Mouse (Mus musculus): ENCODE data around the gene Rubcn. TPM values are rescaled to one million over a fixed set of nuclear protein-coding genes. Genes with fewer than 3 reads are reported as not detected.

Gene Rubcn
- total RNA-seq, 2 experiments from 2014 or later, result 29.8 to 35.1 TPM

DNA sequence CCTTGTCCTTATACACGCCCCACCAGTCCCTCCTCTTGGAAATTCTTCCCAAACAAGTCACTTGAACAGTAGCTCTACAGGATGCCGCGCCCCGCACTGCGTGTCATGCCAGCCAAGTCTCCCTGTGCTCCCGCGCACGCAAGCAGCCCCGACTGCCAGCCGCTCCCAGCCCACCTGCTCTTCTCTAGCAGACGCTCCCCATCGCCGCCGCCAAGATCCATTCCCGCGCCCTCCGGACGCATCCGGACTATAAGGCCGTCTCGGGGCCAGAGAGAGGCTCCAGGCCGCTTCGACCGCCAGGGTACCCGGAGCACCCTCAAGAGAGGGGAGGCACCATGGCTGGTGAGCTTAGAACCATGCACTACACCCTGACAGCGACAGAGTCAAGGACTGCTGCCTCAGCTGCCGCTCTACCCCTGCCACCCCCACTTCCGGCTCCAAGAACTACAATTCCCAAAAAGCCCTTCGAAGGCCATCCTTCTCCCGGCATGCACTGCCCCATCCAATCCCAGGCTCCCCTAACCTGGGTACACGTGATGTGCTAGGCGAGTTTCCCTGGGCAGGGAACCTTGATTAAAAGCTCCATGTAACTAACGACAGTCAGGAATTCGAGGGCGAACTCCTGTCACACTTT is 9.5 kb downstream of the Rubcn start:
- DNase-seq, result peak; percentile 90

DNA sequence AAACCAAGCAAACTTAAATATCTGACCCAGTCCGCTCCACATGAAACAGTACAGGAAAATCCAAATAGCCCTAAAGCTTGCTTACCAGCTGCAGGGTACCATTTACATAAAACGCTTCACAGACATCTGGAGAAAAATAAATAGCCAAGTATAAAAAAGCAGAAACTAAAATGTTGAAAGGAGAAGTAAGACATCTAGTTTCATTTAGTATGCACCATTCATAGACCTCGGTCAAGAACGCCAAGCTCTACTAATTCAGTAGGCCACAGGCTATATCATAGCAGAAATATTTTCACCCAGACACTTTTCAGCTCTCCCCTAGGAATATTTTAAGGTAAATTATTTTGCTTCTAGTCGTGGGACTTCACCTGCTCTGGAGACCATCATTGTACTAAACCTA is 10.9 kb downstream of the Rubcn start:
- no peak for DNase-seq

DNA sequence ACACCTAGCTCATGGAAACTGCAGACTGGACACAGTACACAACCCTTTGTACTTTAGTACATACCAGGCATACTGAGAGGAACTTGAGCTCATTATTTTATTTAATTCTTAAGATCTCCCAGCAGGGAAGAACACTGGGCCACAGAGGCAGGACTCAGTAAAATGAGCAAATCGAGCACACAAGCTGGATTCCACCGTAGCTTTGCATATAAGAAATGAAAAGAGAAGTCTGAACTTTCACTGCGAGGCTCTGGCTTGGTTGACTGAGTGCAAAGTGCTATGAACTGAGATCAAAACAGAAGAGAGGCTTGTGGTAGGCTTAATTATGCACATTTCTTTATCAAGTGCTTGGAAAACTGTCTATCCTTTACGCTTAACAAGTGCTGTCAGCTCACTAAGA is 12.2 kb downstream of the Rubcn start:
- DNase-seq, result no peak

DNA sequence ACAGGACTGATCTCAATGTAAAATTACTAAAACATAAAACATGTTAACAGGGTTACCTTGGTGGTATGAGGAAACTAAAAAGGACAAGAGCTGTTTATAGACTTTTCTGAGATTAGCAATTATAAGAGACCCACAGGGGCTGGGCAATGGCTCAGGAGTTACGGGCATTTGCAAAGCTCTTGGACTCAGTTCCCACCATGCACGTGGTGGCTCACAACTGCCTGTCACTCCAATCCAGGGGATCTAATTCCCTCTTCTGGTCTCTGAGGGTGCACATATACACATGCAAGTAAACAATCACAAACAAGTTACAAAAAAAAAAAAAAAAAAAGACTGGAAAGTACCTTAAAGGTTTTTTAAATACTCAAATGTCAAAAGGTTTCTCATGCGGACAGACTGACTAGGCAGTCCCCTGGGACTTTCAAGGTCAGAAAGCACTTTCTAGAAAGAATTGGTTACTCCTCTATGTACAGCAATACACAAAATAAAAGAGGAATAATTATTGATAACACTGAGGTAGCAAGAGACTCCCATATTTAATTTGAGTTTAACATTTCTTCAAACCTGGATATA is 15.7 kb downstream of the Rubcn start:
- DNase-seq, result no peak

- peak; percentile 64 for DNase-seq
Measured at GRCm38 (mm10) chr16:32858771-32859636, 18.6 kb downstream of the Rubcn start.

- no peak for DNase-seq
Measured at GRCm38 (mm10) chr16:32858356-32858755, 19.2 kb downstream of the Rubcn start.

- no peak for DNase-seq
Measured at GRCm38 (mm10) chr16:32856751-32857150, 20.8 kb downstream of the Rubcn start.

- DNase-seq, result peak; percentile 28
Measured at GRCm38 (mm10) chr16:32854050-32854571, 23.5 kb downstream of the Rubcn start.

DNA sequence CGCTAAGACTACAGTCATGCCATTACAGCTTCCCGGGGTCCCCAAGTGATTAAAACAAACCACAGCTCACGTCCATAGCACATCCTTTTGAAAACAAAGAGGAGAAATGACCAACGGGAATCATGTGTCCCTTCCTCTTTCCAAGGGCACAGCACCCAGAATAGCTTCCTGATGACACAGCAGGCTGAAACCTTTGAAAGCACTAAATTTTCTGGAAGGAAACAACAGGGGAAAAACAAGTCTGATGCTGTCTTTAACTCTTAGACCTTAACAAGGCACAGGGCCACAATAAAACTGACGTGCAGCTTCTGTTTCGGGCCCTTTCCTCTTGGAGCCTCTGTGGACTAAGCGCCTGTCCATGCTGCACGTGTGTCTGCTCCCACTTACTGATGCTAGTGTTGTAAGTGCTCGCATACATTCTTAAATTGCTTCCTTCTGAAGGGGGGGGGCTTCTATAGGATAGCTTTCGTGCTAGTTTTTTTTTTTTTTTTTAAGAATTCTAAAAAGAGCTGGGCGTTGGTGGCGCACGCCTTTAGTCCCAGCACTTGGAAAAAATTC is 24.0 kb downstream of the Rubcn start:
- DNase-seq, result peak; percentile 18

DNA sequence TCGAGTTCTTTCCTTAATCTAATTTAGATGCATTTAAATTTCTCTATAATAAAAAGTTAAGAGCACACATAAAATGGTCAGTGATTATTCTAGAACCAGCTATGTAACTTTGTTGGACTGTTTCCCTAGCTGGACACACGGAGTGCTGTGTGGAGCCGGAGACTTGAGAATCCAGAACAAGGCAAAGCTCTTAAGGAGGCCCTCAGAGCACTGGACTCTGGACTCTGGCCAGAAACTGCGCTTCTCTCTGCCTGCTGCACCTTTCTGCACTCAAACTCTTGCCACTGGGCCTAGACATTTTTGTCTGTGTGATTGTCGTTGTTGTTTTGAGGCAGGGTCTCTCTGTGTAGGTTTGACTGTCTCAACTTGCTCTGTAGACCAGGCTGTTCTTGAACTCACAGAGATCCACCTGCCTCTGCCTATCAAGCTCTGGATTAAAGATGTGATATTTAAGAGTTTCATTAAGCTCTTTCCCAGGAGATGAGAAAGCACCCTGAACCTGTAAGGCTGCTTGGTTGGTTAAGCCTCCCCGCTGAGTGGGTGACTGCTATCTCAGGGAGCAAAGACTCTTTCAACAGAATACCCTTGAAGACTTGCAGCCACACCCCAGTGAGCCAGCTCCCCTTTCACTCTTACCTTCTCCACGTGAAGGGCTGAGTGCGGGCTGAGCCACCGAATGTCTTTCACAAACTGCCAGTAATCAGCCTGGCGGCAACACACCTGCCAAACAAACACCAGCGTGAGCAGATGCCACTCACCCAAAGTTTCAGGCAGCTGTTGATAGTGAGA is 28.3 kb downstream of the Rubcn start:
- no peak for DNase-seq

DNA sequence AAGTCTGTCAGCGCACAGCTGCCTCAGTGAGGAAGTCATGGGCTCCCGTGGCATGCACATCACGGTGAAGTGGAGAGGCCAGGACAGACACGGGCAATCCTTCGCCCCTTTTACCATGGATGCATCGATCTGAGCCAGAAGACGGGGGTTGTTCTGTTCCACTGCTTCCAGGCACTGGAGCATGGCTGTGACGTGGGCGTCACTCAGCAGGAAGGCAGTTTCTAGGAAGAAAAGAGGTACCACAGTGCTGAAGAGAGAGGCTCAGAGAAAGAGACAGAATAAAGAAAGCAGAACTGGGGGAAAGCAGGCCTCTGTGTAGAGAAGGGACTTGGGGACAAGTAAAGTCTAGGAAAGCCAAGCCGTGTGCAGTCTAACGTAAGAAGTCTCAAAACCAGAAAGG is 30.5 kb downstream of the Rubcn start:
- no peak for DNase-seq

DNA sequence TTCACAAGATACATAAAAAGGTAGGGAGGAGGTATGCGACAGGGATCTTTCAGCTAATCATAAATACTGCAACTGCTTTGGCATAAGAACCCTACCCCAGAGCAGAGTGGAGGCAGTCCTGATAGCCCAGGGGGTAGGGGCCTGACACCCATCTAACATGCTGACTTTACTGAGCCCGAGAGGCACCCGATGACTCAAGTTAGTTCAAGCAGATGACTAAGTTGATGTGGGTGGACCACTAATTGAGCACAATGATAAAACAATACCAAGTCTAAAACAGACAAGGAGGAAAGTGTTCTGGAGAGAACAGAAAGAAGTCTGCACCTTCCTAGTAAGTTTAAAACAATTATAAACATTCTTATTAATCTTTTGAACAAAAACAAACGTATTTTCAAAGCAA is 46.1 kb downstream of the Rubcn start:
- DNase-seq, result no peak

- DNase-seq, result no peak
Measured at GRCm38 (mm10) chr16:32829104-32829503, 48.5 kb downstream of the Rubcn start.

DNA sequence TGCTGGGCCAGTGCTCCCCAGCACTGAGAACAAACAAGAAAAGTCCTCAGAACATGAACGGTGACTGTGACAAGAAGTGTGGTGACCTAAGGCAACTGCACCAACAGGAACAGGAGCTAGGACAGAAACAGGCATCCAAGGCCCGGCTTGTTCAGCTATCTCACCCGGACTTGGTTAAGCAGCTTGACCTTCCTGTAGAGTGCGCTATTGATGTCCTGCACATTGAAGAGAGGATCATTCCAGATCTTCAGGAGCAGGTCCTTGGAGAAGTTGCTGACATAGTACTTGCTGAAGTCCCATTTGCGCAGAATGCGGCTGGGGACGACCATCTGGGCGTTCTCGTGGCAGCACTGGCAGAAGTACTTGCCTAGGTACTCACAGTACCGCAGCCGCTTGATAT is 51.0 kb downstream of the Rubcn start:
- DNase-seq, result no peak

DNA sequence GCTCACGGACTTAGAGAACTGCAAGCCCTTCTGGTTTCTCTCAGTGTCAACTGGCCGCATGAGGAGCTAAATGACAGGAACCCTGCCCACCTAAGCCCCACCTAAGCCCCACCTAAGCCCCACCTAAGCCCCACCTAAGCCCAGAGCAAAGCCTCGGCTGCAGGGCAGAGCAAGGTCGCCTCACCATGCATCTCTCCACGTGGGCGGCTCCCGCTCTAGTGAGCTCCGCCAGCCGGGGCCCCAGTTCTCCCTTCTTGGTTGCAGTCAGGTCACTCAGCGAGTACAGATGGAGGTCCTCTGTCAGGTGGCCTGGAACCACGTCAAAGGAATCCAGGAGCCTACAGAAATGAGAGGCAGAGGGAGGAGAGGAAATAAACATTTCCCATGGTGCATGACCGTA is 52.2 kb downstream of the Rubcn start:
- no peak for DNase-seq

GRCm38 (mm10) chr16:32824061-32824460 is 53.5 kb downstream of the Rubcn start:
- no peak for DNase-seq

GRCm38 (mm10) chr16:32823487-32823886 is 54.1 kb downstream of the Rubcn start:
- DNase-seq, result no peak

GRCm38 (mm10) chr16:32822881-32823280 is 54.7 kb downstream of the Rubcn start:
- DNase-seq, result no peak

GRCm38 (mm10) chr16:32822450-32822827 is 55.1 kb downstream of the Rubcn start:
- DNase-seq, result no peak

DNA sequence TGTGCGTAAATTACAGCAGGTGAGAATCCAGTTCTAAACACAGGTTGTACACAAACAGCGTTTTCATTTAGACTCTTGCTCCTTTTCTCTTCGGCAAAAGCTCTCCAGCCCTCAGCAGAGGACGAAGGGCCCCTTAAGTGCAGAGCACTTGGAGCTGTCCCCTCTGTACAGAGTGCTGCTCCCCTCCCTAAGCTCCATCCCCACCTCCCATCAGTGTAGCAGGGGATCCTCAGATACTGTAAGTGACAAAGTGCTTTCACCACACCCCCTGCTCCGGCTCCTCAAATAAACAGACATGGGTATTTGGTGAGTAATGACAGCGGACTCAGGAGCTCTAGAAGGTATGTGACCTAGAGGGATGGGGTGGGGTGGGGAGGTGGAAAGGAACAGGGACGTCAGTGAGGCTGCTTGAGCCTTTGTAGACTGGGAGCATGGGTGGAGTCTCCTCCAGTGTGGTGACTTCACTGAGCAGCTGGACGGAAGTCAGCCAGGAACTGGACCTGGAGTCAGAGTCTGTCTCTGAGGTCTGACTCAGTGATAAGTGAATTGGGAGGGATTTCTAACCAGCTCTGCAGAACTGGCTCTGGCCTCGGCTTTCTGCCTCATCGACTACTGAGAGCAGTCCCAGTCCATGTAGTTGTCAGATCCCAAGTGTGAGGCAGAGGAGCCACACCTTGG is 55.7 kb downstream of the Rubcn start:
- peak; percentile 66 for DNase-seq

DNA sequence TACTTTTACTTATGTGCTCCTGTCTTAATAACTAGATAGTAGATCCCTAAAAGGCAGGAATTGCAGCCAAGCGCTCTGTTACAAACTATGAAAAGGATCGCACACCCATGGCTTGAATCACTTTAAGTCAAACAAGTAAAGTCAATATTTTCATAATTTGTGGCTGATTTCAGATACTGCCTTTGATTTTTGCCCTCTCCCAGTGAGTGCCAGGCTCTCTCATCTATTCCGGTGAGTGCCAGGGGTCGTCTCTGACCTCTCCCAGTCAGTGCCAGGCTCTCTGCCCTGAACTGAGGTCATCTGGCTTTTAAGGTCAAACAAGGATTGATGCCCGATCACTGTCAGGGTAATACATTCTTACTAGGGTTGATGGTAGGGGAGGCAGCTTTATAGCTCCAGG is 59.1 kb downstream of the Rubcn start:
- DNase-seq, result no peak

- DNase-seq, result peak; percentile 39
Measured at GRCm38 (mm10) chr16:32818036-32818435, 59.5 kb downstream of the Rubcn start.
